Mouse (Mus musculus): ENCODE data around the gene Stambp.
"Not testable (repeated sequence)": the region's sequence is repeated elsewhere in the genome, so short reads cannot be mapped to it uniquely, and the experiment has no call there.

The Stambp gene

GRCm38 (mm10) chr6:83572671-83573070 lies at the start of gene Stambp:
TSS of gene Stambp (minus strand) at chr6:83572729.
- in situ Hi-C loops (cut with MboI, MseI): no loop called here

GRCm38 (mm10) chr6:83619955-83620354 lies 47.4 kb upstream of the Stambp start:
- in situ Hi-C loops (cut with MboI, MseI): no loop called here

DNA sequence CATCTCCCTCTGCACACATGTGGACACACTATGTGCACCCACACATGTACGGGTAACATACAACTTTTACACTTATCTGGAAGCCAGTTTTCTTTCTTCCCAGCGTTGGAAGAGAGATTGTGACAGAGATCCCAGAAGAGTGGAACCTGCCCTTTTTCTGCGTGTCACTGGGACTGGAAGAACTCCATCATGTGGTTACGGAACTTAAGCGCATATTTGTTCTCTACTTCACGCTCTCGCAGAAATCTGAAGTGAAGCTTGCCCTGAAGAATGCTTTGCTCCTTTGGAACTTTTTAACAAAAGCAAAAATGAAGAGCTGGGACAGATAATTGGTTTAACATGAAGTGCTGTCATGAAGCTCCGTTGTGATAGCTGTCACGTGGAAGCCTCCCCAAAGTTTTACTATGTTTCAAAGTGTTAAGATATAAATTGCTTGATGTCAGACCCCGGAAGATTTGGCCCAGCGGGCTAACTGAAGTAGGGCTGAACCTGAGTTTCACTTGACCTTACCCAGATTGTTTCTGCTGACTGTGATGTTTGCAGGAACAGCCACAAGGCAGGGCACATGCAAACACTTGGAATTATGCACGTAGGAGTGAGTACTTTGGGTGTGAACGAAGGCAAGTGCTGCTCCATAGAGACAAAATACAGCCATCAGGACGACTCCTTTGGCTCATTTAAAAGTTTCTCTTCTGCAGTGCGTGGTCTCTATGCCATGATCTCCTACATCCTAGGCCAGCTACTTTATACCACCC lies 45.2 kb upstream of the Stambp start:
- in situ Hi-C loops (cut with MboI, MseI): no loop called here

- in situ Hi-C loops (cut with MboI, MseI): no loop called here
Observed at GRCm38 (mm10) chr6:83616512-83616911, 44.0 kb upstream of the Stambp start.

DNA sequence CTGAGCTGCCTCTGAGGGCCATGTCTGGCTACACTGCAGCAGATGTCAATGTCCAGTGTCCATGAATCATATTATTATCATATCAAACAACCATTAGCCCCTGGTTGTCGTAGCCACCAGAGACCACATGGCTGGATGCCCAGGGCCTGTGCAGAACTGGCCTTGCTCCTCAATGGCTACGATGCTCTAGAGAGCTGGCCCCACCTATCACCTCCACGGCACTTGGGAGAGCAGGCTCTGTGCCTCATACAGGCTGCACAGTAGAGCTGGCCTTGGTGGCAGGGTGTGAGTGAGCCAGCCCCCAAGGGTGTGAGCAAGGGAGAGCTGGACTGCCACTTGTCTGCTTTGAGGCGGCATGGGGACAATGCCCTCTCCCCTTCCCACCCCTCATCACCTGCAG lies 41.9 kb upstream of the Stambp start:
- in situ Hi-C loops (cut with MboI, MseI): no loop called here

DNA sequence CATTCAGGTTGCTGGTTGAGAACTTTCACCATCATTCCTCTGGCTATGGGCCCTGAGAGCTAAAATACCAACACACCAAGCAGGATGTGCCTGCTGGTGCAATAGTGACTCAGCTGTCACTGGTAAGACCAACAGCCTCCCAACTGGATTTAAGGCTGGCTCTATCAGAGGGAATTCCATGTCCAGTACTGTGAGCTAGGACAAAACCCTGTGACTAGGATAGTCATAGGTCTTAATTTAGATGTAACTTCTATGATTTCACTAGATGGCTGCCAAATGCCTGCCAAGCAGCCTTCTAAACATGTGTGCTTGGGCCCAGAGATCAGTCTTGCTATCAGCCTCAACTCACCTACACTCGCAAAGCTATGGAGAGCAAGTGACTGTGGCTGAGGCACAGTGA lies 40.4 kb upstream of the Stambp start:
- in situ Hi-C loops (cut with MboI, MseI): no loop called here

DNA sequence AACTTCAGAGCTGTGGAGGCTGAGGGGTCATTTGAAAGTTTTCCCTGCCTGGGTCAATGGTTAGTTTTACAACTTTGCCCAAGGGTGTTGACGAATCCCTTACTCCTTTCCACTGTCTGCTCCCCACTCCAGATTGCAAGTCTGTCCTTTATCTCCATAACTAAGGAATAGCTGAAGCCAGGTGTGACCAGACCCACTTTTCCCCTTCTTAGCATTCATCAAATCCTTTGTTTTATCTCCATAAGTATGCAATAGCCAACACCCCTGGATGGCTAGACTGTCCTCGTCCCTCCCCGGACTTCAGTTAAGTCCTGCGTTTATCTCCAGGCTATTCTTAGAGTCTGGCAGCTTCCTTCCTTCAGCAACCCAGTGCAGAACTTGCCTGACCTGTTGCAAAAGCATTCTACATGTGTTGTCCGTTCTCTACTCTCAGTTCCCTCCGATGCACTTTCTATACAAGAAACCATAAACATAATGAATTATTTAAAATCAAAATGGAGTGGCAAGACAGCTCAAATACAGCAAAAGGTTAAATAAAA lies 27.2 kb upstream of the Stambp start:
- in situ Hi-C loops (cut with MboI, MseI): no loop called here

DNA sequence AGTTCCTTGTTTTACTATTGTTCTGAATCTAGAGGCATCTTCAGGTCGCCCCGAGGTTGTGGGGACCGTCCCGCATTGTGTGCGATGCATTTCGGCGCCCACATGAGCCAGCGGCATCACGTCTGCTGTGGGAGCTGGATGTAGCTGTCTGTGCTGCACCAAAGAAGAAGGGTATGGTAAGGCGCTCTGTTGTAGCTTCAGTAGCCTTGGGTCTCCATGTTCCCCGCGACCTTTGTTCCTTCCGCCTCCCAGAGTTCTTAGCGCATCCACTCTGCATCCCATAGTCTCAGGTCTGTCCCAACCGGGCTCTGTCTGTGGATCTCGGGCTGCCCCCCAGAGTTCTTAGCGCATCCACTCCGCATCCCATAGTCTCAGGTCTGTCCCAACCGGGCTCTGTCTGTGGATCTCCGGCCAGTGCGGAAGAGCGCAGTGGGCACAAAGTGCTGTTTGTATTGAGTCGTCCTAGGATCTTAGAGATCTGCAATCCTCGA lies 26.6 kb upstream of the Stambp start:
- in situ Hi-C loops (cut with MboI, MseI): no loop called here

DNA sequence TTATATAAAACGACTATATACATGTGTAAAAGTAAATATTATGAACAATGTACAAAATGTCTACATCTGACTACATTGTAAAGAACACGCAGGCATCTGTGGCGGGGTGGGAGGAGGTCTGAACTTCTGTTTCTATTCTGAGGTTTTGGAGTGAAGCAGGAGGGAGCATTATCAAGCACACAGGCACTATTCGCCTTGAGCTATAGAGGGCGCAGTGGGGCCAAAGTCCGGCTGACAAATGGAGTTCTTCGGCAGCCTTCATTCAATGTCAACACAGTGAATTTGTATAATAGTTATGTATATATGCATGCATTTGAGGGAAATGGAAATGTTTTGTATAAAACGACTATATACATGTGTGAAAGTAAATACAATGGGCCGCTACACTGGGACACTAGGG lies 26.1 kb upstream of the Stambp start:
- in situ Hi-C loops (cut with MboI, MseI): no loop called here

GRCm38 (mm10) chr6:83597988-83598387 lies 25.5 kb upstream of the Stambp start:
- in situ Hi-C loops (cut with MboI, MseI): no loop called here

GRCm38 (mm10) chr6:83595035-83595434 lies 22.5 kb upstream of the Stambp start:
- in situ Hi-C loops (cut with MboI, MseI): no loop called here

- in situ Hi-C loops (cut with MboI, MseI): loop anchor here (5.0 kb wide), 1 partner anchor 78 kb away; no protein-coding TSS in a partner anchor
Observed at GRCm38 (mm10) chr6:83593896-83594295, 21.4 kb upstream of the Stambp start.

DNA sequence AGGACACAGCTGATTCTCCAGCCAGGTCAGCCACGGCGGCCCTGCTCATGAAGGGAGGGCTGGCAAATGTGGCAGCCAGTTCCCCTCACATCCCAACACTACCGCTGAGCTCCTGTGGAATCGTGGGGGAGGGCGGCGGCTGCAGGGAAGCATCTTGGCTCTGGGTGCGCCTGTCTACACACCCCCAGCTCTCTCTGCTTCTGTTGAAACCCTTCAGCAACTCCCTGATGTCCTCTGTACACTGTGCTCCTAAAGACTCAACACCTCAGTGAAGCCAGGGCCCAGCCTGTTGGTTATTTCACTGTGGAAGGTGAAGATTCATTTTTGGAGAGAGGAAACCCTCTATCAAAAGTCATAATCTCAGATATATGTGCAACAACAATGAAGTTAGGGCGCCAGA lies 19.5 kb upstream of the Stambp start:
- in situ Hi-C loops (cut with MboI, MseI): loop anchor here (5.0 kb wide), 1 partner anchor 80 kb away; no protein-coding TSS in a partner anchor

- in situ Hi-C loops (cut with MboI, MseI): loop anchor here (5.0 kb wide), 1 partner anchor 82 kb away; no protein-coding TSS in a partner anchor
Observed at GRCm38 (mm10) chr6:83590301-83590700, 17.8 kb upstream of the Stambp start.

DNA sequence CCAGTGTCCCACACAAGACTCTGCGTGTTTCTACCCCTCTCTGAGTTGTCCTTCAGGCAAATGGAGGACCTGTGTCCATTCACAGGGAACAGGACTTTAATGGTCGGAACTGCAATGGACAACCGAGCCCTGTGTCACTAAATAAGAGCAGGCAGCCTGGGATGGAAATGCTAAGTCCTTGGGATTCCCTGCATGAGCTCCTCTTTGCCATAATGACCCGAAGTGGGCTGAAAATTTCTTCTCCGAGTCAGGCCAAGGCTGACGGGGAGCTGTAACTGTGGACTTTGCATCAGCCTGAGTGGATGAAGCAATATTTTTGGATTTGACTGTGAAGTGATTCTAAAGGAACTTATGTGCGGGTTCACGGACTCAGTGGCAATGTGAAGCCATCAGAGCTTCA lies 14.7 kb upstream of the Stambp start:
- in situ Hi-C loops (cut with MboI, MseI): not testable (repeated sequence)

DNA sequence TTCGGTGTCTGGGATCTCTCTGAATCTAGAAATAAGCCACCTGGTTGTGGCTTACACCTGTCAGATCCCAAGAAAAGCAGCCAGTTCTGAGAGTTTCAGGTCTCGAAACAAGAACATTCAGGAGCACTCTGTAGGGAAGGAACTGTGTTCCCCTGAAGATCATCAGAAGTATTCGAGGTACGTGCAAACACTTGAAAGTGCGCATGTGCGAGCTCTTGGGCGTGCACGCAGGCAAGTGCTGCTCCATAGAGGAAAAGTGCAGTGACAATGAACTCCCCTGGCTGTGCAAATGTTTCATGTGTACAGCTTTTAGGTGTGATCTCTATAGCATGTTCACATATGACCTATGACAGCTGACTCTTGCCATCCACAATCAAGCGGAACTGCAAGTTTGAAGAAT lies 12.8 kb upstream of the Stambp start:
- in situ Hi-C loops (cut with MboI, MseI): not testable (repeated sequence)

- in situ Hi-C loops (cut with MboI, MseI): no loop called here
Observed at GRCm38 (mm10) chr6:83583591-83583990, 11.1 kb upstream of the Stambp start.

DNA sequence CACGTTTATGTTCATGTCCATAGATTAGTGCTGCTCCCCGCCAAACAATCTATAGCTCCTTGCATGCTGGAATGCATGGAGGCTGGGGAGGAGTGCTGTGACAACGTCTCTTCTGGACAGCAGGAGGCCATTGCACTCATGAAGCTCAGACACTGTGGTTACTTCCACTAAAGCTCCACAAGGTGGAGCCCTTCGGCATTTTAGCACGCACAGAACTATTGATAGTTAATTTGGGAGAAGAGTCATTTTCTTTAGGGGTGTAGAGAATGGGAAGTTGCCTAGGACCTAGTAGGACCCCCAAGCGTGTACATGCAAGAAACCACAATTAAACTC lies 10.4 kb upstream of the Stambp start:
- in situ Hi-C loops (cut with MboI, MseI): no loop called here

GRCm38 (mm10) chr6:83582135-83582937 lies 9.8 kb upstream of the Stambp start:
- in situ Hi-C loops (cut with MboI, MseI): no loop called here

DNA sequence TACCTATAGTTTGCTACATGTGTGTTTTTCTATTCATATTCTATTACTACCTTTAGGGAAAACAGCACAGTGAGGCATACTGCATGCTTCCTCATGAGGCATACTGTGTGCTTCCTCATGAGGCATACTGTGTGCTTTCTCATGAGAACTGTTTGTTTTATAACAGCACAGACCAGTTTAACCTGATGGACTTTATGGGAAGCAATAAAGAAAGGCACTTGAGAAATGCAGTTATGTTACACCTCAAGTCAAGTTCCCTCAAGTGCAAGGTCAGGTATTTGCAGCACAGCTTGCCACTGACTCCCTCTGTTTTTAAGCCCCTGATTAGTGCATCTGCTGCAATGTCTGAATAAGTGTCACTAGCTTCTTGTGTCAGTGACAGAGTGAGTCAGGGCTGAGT lies 5.0 kb upstream of the Stambp start:
- in situ Hi-C loops (cut with MboI, MseI): no loop called here

DNA sequence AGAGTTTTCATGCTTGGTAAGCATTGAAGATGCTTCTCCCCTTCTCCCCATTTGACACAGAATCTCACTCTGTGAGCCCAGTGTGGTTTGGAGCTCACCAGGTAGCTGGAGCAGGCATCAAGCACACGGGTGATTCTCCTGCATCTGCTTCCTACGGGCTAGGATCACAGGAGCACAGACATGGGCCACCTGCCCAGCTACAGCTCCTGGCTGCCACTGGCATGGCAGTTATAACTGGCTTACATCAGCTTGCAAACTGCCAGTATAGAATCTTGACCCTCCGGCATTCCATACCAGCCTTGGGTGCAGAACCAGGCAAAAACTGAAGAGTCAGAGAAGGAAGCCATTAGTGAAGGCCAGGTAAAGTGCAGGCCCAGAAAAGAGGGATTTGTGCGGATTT lies 3.1 kb upstream of the Stambp start:
- in situ Hi-C loops (cut with MboI, MseI): no loop called here

DNA sequence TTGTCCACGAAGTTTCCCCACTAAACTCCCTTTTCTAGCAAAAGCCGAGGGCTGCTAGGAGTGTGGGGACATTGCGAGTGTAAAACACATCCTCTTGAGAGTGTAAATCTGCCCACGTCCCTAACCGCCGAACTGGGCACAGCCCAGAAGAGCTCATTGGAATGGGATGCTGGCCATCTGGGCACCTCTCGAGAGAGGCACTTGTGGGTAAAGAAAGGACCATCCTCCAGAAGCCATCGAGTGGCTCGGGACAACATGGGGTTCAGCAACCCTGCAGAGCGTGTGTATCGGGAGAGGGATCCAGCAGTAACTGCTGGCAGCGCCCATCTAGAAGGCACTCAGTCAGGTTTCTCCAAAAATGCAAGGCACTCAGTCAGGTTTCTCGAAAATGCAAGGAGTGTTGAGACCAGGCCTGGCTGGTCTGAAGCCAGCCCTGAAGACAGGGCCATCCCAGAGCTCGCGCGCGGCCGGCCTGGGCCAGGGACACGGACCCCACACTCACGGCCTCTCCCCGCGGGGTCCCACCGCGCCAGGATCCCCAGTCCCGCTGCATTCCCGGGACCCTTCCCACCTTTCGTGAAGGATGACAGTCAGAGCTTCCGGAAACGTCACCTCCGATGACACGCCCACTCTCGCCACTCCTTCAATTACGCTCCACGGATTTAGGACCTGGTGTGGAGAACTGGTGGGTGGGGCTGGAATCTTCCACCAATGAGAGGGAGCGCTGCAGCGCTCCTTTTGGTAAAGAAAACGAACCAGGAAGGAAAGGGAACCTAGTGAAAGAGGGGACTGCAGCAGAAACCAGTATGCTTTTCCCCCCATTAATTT lies 475 bp downstream of the Stambp start:
- in situ Hi-C loops (cut with MboI, MseI): no loop called here
